Mouse (Mus musculus): Measurements from ENCODE around the gene Drap1. TPM values are rescaled to one million over a fixed set of nuclear protein-coding genes. Genes with fewer than 3 reads are reported as not detected.

Gene Drap1
- polyA plus RNA-seq, 1 experiment from 2014 or later, result 236 TPM

DNA sequence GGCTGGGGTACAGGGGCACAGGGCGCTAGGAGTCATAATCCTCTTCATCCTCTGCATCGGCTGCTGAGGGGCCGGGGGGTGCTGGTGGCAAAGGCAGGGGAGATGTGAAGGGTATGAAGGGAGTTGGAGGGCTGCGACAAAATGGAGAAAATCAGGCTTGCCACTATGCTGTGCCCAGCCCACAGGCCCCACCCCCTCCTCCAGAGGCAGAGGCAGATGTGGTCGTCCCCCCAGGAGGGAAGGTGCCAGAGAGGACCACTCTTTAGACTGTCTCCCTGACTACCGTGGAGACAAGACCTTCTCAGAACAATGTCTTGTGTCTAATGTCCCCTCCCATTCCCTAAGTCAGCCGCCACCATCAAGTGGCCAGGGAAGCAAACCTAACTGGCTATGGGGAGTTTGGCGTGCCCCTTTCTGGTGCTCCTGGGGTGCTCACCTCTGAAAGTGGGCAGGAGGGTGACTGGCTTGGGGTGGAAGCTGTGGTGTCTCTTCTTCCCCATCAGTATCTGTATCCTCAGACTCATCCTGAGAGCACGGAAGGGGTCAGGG, 1.8 kb downstream of the Drap1 start:
- no peaks in the 10 kb centered on the region for H3K9me3 ChIP-seq (ENCODE audit: low read length)
- H3K27ac ChIP-seq (ENCODE audit: low read length), result no peak overlapping the region
- no peak overlapping the region; the same call in 1 of the 2 replicates for H3K4me3 ChIP-seq (ENCODE audit: low read length)
- no peak for ATAC-seq (ENCODE audit: low FRiP score, low TSS enrichment)
- no peaks in the 10 kb centered on the region for H3K27me3 ChIP-seq (ENCODE audit: insufficient read depth, low read length)
- H3K9ac ChIP-seq (replicated peaks; ENCODE audit: low read length), result peak overlapping the region; percentile 87; the same call in 1 of the 2 replicates
- peaks cover 41% of the 10 kb centered on the region for H3K36me3 ChIP-seq (ENCODE audit: insufficient read depth, low read length)
- WGBS, result 82% methylated on average over 9 of the region's 9 CpGs
- H3K4me2 ChIP-seq (replicated peaks; ENCODE audit: low read depth, low read length), result peak overlapping the region; percentile 88; the same call in 1 of the 2 replicates
- peaks cover 29% of the 10 kb centered on the region for H3K4me1 ChIP-seq (ENCODE audit: insufficient read depth, low read length)

DNA sequence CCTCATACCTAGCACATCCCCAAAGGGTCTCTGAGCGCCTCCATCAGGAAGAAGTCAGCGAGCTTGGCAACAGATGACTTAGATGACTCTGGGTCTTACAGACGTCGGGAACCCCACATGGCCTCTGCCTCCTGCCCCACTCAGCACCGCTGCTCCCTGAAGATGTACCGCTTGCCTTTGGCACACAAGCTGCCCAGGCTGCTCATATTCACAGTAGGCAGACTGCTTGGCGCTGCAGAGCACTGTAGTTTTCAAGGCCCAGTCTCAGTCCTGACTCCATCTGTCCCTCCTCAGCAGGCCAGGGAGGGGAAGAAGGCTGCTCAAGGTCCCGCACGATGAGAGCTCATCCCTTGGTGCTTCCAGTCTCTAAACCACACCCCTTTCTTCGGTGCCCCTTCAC, 2.5 kb downstream of the Drap1 start:
- ATAC-seq (ENCODE audit: low FRiP score, low TSS enrichment), result no peak
- 89% methylated on average over 10 of the region's 10 CpGs for WGBS
- 0 out of 2 replicates have a peak overlapping the region, but pooled peaks have one; percentile 11 for H3K9ac ChIP-seq (replicated peaks; ENCODE audit: low read length)
- no peaks in the 10 kb centered on the region for H3K9me3 ChIP-seq (ENCODE audit: low read length)
- no peak overlapping the region for H3K27ac ChIP-seq (ENCODE audit: low read length)
- no peaks in the 10 kb centered on the region for H3K27me3 ChIP-seq (ENCODE audit: insufficient read depth, low read length)
- no peak overlapping the region for H3K4me2 ChIP-seq (replicated peaks; ENCODE audit: low read depth, low read length)
- peaks cover 41% of the 10 kb centered on the region for H3K36me3 ChIP-seq (ENCODE audit: insufficient read depth, low read length)
- no peak overlapping the region for H3K4me3 ChIP-seq (ENCODE audit: low read length)
- H3K4me1 ChIP-seq (ENCODE audit: insufficient read depth, low read length), result peaks cover 29% of the 10 kb centered on the region

DNA sequence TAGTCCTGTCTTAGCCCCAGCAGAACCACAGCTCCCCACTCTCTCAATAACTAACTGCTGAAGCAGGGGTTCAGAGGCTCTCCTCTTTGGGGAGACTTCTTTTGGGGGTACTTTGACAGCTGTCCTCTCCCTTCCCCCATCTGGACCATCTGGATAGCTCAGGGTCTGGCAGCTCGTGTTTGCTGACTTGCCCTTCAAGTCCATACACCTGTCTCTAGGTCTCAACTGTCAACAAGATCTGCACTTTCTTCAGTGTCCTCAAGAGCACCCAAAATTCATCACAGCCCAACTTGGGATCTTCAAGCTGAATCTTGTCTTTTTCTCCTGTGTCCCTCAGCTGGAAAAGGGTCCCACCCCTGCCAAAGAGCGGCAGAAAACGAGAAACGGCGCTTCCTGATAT, 3.0 kb downstream of the Drap1 start:
- Histone ChIP-seq H3K9me3 (ENCODE audit: low read length) (no peaks in the 10 kb centered on the region), H3K36me3 (ENCODE audit: insufficient read depth, low read length) (peaks cover 36% of the 10 kb centered on the region), H3K27ac (ENCODE audit: low read length) (no peak overlapping the region), H3K9ac (replicated peaks; ENCODE audit: low read length) (no peak overlapping the region), H3K27me3 (ENCODE audit: insufficient read depth, low read length) (no peaks in the 10 kb centered on the region), H3K4me1 (ENCODE audit: insufficient read depth, low read length) (peaks cover 26% of the 10 kb centered on the region), H3K4me2 (replicated peaks; ENCODE audit: low read depth, low read length) (no peak overlapping the region), H3K4me3 (ENCODE audit: low read length) (no peak overlapping the region)
- ATAC-seq (ENCODE audit: low FRiP score, low TSS enrichment), result no peak
- WGBS, result 89% methylated on average over 5 of the region's 5 CpGs

DNA sequence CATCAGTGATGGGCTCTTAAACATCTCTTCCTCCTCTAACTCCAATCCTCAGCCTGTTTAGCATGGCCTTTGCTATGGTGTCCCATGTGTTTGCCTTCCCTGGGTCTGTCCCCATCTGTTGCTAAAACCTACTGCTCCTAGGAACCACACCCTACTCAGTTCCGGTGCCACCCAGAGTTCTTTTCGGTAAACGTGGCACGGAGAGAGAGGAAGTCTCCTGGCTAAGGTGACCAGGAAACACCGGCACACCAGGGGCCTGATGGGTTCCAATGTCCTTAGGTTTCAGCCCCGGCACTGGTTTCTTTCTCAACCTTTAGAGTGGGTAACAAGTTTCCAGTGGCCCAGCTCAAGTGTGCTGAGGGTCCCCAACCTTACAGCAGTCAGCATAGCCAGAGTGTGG, 4.2 kb downstream of the Drap1 start:
- Histone ChIP-seq H3K36me3 (ENCODE audit: insufficient read depth, low read length) (peaks cover 29% of the 10 kb centered on the region), H3K4me3 (ENCODE audit: low read length) (no peak overlapping the region), H3K27ac (ENCODE audit: low read length) (no peak overlapping the region), H3K4me1 (ENCODE audit: insufficient read depth, low read length) (peaks cover 14% of the 10 kb centered on the region), H3K9ac (replicated peaks; ENCODE audit: low read length) (no peak overlapping the region), H3K4me2 (replicated peaks; ENCODE audit: low read depth, low read length) (no peak overlapping the region), H3K9me3 (ENCODE audit: low read length) (no peaks in the 10 kb centered on the region), H3K27me3 (ENCODE audit: insufficient read depth, low read length) (no peaks in the 10 kb centered on the region)
- WGBS, result 93% methylated on average over 6 of the region's 6 CpGs
- no peak for ATAC-seq (ENCODE audit: low FRiP score, low TSS enrichment)

DNA sequence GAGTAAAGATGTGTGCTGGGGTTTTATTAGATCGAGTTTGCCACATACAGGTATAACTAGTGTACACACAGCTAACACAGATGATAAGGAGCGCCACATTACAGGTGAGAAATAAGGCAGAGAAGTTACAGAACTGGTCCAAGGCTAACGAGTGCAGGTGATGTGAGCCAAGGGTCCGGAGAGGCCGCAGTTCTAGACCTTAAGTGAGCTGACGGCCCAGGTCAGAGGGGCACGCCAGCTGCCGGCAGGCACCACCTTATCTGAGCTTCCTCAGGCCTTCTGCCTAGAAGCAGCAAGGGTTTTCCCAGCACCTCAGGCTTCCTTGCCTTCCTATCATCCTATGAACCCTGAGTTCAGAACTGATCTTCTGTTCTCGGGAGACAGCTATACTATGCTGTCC, 5.1 kb downstream of the Drap1 start:
- Histone ChIP-seq H3K9me3 (ENCODE audit: low read length) (no peaks in the 10 kb centered on the region), H3K27me3 (ENCODE audit: insufficient read depth, low read length) (no peaks in the 10 kb centered on the region), H3K4me3 (ENCODE audit: low read length) (no peak overlapping the region), H3K27ac (ENCODE audit: low read length) (no peak overlapping the region), H3K36me3 (ENCODE audit: insufficient read depth, low read length) (peaks cover 29% of the 10 kb centered on the region), H3K4me2 (replicated peaks; ENCODE audit: low read depth, low read length) (no peak overlapping the region), H3K4me1 (ENCODE audit: insufficient read depth, low read length) (peaks cover 14% of the 10 kb centered on the region), H3K9ac (replicated peaks; ENCODE audit: low read length) (no peak overlapping the region)
- 90% methylated on average over 9 of the region's 9 CpGs for WGBS
- ATAC-seq (ENCODE audit: low FRiP score, low TSS enrichment), result no peak

DNA sequence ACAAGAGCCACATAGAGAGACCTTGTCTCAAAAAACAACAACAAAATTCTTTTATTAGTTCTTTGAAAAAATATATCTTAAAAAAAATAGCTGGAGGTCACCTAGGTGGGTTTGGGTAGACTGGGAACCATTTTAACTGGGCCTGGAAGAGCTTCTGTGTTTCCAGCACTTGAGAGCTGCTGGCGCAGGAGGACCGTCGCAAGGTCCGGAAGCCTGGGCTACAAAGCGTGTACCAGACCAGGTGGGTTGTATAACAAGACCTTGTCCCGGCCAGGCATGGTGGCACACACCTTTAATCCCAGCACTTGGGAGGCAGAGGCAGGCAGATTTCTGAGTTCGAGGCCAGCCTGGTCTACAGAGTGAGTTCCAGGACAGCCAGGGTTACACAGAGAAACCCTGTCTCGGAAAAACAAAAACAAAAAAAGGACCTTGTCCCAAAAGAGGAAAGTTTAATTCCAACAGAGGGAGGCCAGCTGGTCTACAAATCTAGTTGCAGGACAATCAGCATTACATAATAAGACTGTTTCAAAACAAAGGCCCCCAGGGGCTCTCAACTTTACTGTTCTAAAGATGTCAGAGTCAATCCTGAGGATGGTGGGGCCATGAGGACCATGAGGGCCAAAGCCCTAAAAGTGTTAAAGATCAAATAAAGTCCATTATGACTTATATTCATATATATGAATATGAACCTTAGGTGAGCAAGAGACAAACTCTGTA, 5.9 kb downstream of the Drap1 start:
- no peak overlapping the region for H3K27ac ChIP-seq (ENCODE audit: low read length)
- WGBS, result 93% methylated on average over 7 of the region's 8 CpGs
- no peak overlapping the region for H3K9ac ChIP-seq (replicated peaks; ENCODE audit: low read length)
- H3K27me3 ChIP-seq (ENCODE audit: insufficient read depth, low read length), result no peaks in the 10 kb centered on the region
- ATAC-seq (ENCODE audit: low FRiP score, low TSS enrichment), result no peak
- peaks cover 14% of the 10 kb centered on the region for H3K4me1 ChIP-seq (ENCODE audit: insufficient read depth, low read length)
- H3K4me2 ChIP-seq (replicated peaks; ENCODE audit: low read depth, low read length), result no peak overlapping the region
- H3K4me3 ChIP-seq (ENCODE audit: low read length), result no peak overlapping the region
- H3K36me3 ChIP-seq (ENCODE audit: insufficient read depth, low read length), result peaks cover 29% of the 10 kb centered on the region
- no peaks in the 10 kb centered on the region for H3K9me3 ChIP-seq (ENCODE audit: low read length)

DNA sequence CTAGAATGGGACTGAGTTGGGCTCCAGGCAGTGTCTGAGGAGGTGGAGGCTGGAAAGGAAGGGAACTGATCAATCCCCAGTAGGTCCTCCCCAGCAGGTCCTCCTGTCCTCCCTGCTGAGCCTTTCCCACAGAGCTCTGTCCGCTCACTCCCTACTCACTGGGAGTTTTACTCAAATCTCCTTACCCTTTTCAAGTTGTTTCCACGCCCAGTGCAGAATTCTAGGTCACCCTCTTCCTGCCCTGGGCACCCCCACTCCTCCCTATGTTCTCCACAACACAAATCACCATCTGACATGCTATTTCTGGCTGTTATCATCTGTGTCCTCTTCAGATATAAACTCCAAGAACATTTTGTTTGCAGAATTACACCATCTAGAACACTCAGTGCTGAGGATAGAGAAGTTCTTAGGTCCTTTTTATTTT, 10.2 kb downstream of the Drap1 start:
- Histone ChIP-seq H3K4me1 (ENCODE audit: insufficient read depth, low read length) (no peaks in the 10 kb centered on the region), H3K4me2 (replicated peaks; ENCODE audit: low read depth, low read length) (no peak overlapping the region), H3K4me3 (ENCODE audit: low read length) (no peak overlapping the region), H3K27ac (ENCODE audit: low read length) (no peak overlapping the region), H3K9me3 (ENCODE audit: low read length) (no peaks in the 10 kb centered on the region), H3K9ac (replicated peaks; ENCODE audit: low read length) (no peak overlapping the region), H3K27me3 (ENCODE audit: insufficient read depth, low read length) (no peaks in the 10 kb centered on the region), H3K36me3 (ENCODE audit: insufficient read depth, low read length) (0 out of 2 replicates have a peak, but pooled peaks cover 2% of the 10 kb centered on the region)
- WGBS, result 60% methylated on average over 2 of the region's 2 CpGs
- no peak for ATAC-seq (ENCODE audit: low FRiP score, low TSS enrichment)

DNA sequence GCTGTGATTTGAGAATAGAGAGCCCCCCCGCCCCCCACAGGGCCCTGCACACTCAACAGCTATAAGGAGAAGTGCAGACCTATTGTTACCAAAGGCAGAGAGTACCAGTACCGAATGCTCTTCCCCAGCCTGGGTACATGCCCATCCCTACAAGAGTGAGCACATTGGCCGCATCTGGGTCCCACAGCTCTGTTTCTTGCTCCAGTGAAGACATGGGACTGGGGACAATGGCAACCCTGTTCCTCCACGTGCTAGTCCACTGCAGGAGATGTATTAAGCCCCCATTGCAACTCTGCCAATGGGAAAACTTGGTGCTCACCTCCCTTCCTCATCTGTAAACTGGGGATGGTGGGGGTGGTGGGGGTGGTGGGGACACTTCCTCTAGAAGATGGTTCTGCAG, 10.9 kb downstream of the Drap1 start:
- no peak for ATAC-seq (ENCODE audit: low FRiP score, low TSS enrichment)
- no peak overlapping the region for H3K9ac ChIP-seq (replicated peaks; ENCODE audit: low read length)
- H3K27me3 ChIP-seq (ENCODE audit: insufficient read depth, low read length), result no peaks in the 10 kb centered on the region
- no peak overlapping the region for H3K4me2 ChIP-seq (replicated peaks; ENCODE audit: low read depth, low read length)
- H3K27ac ChIP-seq (ENCODE audit: low read length), result no peak overlapping the region
- H3K36me3 ChIP-seq (ENCODE audit: insufficient read depth, low read length), result no peaks in the 10 kb centered on the region
- H3K4me1 ChIP-seq (ENCODE audit: insufficient read depth, low read length), result no peaks in the 10 kb centered on the region
- no peak overlapping the region for H3K4me3 ChIP-seq (ENCODE audit: low read length)
- 74% methylated on average over 4 of the region's 4 CpGs for WGBS
- no peaks in the 10 kb centered on the region for H3K9me3 ChIP-seq (ENCODE audit: low read length)

DNA sequence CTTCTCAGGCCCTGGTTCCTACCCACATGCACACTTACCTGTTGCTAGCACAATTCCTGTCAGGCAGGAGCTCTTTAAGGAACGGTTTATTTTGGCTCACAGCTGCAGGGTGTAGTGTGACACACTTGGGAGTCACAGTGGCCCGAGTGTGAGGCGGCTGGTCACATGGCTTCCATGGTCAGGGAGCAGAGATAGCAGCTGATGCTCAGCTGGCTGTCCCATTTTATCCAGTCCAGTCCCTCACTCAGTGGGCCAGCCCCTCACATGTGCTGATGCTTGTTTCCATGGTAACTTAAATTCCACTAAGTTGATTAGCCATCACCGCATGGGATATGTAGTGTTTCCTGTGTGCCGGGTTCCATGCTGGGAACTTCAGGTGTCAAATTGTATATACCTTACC, 12.8 kb downstream of the Drap1 start:
- Histone ChIP-seq H3K27ac (ENCODE audit: low read length) (no peak overlapping the region), H3K4me1 (ENCODE audit: insufficient read depth, low read length) (peaks cover 11% of the 10 kb centered on the region; the same call in 1 of the 2 replicates), H3K27me3 (ENCODE audit: insufficient read depth, low read length) (no peaks in the 10 kb centered on the region), H3K4me2 (replicated peaks; ENCODE audit: low read depth, low read length) (no peak overlapping the region), H3K9ac (replicated peaks; ENCODE audit: low read length) (no peak overlapping the region), H3K4me3 (ENCODE audit: low read length) (no peak overlapping the region), H3K36me3 (ENCODE audit: insufficient read depth, low read length) (no peaks in the 10 kb centered on the region), H3K9me3 (ENCODE audit: low read length) (no peaks in the 10 kb centered on the region)
- no peak for ATAC-seq (ENCODE audit: low FRiP score, low TSS enrichment)
- WGBS, result 59% methylated on average over 5 of the region's 5 CpGs

DNA sequence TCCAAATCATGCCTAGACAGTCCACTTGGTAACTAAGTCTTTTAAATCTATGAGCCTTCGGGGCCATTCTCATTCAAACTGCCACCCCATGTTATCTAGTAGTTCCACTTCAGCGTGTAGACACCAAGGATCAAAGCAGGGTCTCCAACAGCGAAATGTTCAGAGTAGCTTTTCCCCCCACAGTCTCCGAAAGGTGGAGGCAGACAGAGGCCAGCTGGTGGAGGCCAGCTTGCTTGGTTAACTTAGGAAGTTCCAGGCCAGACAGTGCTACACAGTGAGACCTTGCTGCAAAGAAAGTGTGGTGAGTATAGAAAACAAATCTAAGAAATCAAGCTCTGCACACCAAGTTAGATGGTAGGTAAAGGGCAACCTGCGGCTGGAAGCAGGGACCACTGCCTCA, 14.1 kb downstream of the Drap1 start:
- Histone ChIP-seq H3K4me2 (replicated peaks; ENCODE audit: low read depth, low read length) (no peak overlapping the region), H3K4me1 (ENCODE audit: insufficient read depth, low read length) (peaks cover 15% of the 10 kb centered on the region; the same call in 1 of the 2 replicates), H3K27ac (ENCODE audit: low read length) (no peak overlapping the region), H3K4me3 (ENCODE audit: low read length) (no peak overlapping the region), H3K36me3 (ENCODE audit: insufficient read depth, low read length) (no peaks in the 10 kb centered on the region), H3K9ac (replicated peaks; ENCODE audit: low read length) (no peak overlapping the region), H3K27me3 (ENCODE audit: insufficient read depth, low read length) (no peaks in the 10 kb centered on the region), H3K9me3 (ENCODE audit: low read length) (no peaks in the 10 kb centered on the region)
- ATAC-seq (ENCODE audit: low FRiP score, low TSS enrichment), result no peak
- 80% methylated on average over 5 of the region's 5 CpGs for WGBS
